Mouse (Mus musculus) liver, adult 2 months (tissue): ENCODE measurements around the gene Srcin1.

ENCODE experiments used
- CTCF ChIP-seq: fragments of 200-500 bp; IDR thresholded peaks from 2 replicates; pipeline ENCODE4 v1.5.1; 2011; ENCODE audit warnings: low read depth, low read length, control low read depth
- POLR2A ChIP-seq: fragments of 200-500 bp; IDR thresholded peaks from 2 replicates; pipeline ENCODE4 v1.6.1; 2011; ENCODE audit warnings: low read length, control low read depth; ENCODE audit not compliant: insufficient read depth; ENCODE audit errors: extremely low read depth

DNA sequence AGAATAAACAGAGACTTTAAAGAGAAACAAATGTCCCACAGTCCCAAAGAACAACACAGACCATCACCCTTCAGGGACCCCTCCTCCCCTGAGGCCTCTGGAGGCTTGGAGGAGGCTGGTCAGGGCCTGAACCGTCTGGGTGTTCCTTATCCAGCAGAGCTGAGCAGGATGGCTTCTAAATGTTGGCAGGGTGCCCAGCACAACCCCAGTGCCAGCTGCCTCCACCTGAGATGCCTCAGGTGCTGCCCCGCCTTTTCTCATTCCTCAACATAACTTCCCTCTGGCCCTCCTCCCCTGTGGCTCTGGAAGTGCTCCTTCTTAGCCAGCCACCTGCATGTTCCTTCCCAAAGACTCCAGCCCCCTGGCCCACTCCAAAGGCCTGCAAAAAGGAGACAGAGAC is 2.3 kb upstream of the Srcin1 start:
- no peak for TF ChIP-seq CTCF
- no peak for TF ChIP-seq POLR2A
